Mouse (Mus musculus): ENCODE data around the gene Lrrc38.

- TF ChIP-seq ZC3H11A (IDR thresholded peaks at IDR 0.05; ENCODE audit: borderline replicate concordance, low read depth, low read length): no peak
- TF ChIP-seq HCFC1 (IDR thresholded peaks at IDR 0.05; ENCODE audit: borderline replicate concordance, insufficient read depth, low read length): no peak
- no peak for TF ChIP-seq CHD2 (IDR thresholded peaks at IDR 0.05; ENCODE audit: low read depth, low read length)
- TF ChIP-seq MAFK (IDR thresholded peaks at IDR 0.05; ENCODE audit: insufficient read depth, low read depth, low read length): 0 out of 2 replicates have a peak, but pooled peaks have one; percentile 4
Observed at GRCm38 (mm10) chr4:143361520-143361919, 12.0 kb downstream of the Lrrc38 start.
